32 mouse cellular contexts compared by ENCODE assay signal in the genomic region with DNA sequence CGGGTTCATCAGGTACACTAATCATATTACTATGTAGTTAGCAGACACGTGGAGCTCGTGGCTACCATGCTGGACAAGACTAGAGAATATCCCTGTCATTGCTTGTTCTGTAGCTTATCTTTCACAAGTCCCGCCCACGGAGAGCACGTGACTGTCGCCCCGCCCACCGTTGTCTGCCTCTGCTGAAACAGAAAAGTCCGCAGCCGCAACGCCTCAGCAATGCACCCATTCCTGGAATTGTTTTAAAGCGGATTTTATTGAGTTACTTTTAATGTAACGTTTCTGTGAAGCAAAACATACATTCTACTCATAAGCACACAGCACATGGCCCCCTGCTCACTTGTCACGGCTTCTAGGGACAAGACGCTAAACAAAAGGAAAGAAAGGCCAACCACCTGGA. TPM values are rescaled to one million over a fixed set of nuclear protein-coding genes. Genes with fewer than 3 reads are reported as not detected.
DNase-seq lines count a peak whose midpoint lies in the region; ATAC-seq and TF ChIP-seq lines count a peak whose summit lies in the region.
"Had no signal": no experiment of that assay in that cellular context is flagged by ENCODE, and none has a peak within 500 bp of the region (broad histone marks: within the 10 kb centered on the region; RNA-seq: fewer than 3 reads in every experiment).

No protein-coding gene starts in this region.

- H3K27me3 ChIP-seq in intestine, embryonic 14.5 days (replicated peaks; ENCODE audit: control insufficient read depth, insufficient read depth, low read length) = no peaks in the 10 kb centered on the region
- H3K27me3 ChIP-seq in intestine, postnatal 0 days (replicated peaks; ENCODE audit: control insufficient read depth, insufficient read depth, low read length) = no peaks in the 10 kb centered on the region; the same call in 1 of the 2 replicates
- H3K27me3 ChIP-seq: embryonic facial prominence, embryonic 12.5 days; embryonic facial prominence, embryonic 15.5 days; hindbrain, embryonic 15.5 days; intestine, embryonic 15.5 days had no signal

- peak; percentile 46 for DNase-seq in intestine, embryonic 14.5 days (ENCODE audit: low spot score)
- DNase-seq in ZHBTc4 (ENCODE audit: low read depth, low spot score) = peak; percentile 66
- DNase-seq in testis, postnatal 14 days (ENCODE audit: low spot score) = peak; percentile 37
- no peak for DNase-seq in left cerebral cortex, adult 9 months (ENCODE audit: low spot score in 2 of 2)
- DNase-seq: adrenal gland, adult 2 months; adrenal gland, postnatal 14 days; B cell, adult 2 months; cerebellum, adult 11 months; cerebellum, adult 2 months; cerebellum, adult 9-11 months; cerebellum, postnatal 25 days; forebrain, postnatal 0 days; gastrocnemius, adult 2 months; gastrocnemius, postnatal 14 days; heart, adult 2 months had no signal

- peaks cover 17% of the 10 kb centered on the region for H3K4me1 ChIP-seq in intestine, embryonic 14.5 days (replicated peaks; ENCODE audit: control insufficient read depth, insufficient read depth, low read length)
- 0 out of 2 replicates have a peak, but pooled peaks cover 3% of the 10 kb centered on the region for H3K4me1 ChIP-seq in intestine, postnatal 0 days (replicated peaks; ENCODE audit: control insufficient read depth, insufficient read depth, low read length)

- H3K27ac ChIP-seq in intestine, embryonic 14.5 days (ENCODE audit: low read depth) = no peak overlapping the region
- H3K27ac ChIP-seq in intestine, postnatal 0 days (ENCODE audit: low read depth, low read length) = no peak overlapping the region
- H3K27ac ChIP-seq: embryonic facial prominence, embryonic 12.5 days; embryonic facial prominence, embryonic 15.5 days; gastrocnemius, adult 2 months; heart, adult 2 months; hindbrain, embryonic 12.5 days; hindbrain, embryonic 15.5 days; intestine, embryonic 15.5 days had no signal

- no peaks in the 10 kb centered on the region for H3K36me3 ChIP-seq in intestine, embryonic 14.5 days (ENCODE audit: control insufficient read depth, insufficient read depth, low read length)
- no peaks in the 10 kb centered on the region for H3K36me3 ChIP-seq in intestine, postnatal 0 days (ENCODE audit: control insufficient read depth, insufficient read depth)
- H3K36me3 ChIP-seq: embryonic facial prominence, embryonic 12.5 days; embryonic facial prominence, embryonic 15.5 days; hindbrain, embryonic 12.5 days; hindbrain, embryonic 15.5 days; intestine, embryonic 15.5 days had no signal

- WGBS in intestine, embryonic 14.5 days = 89% methylated on average over 16 of the region's 16 CpGs
- WGBS in intestine, postnatal 0 days = 92% methylated on average over 16 of the region's 16 CpGs

- ATAC-seq in intestine, embryonic 14.5 days (replicated peaks; ENCODE audit: low FRiP score, low TSS enrichment, low read depth) = no peak
- no peak for ATAC-seq in intestine, postnatal 0 days
- ATAC-seq in megakaryocyte progenitor cell, adult 5-6 weeks (replicated peaks; ENCODE audit: poor library complexity) = no peak
- ATAC-seq: forebrain, embryonic 14.5 days; forebrain, postnatal 0 days; intestine, embryonic 15.5 days had no signal

- no peak overlapping the region for H3K4me3 ChIP-seq in intestine, embryonic 14.5 days (ENCODE audit: low read depth, low read length)
- no peak overlapping the region for H3K4me3 ChIP-seq in intestine, postnatal 0 days (ENCODE audit: low read depth, low read length)
- H3K4me3 ChIP-seq: embryonic facial prominence, embryonic 12.5 days; embryonic facial prominence, embryonic 15.5 days; gastrocnemius, adult 2 months; heart, adult 2 months; hindbrain, embryonic 12.5 days; hindbrain, embryonic 15.5 days; intestine, embryonic 15.5 days had no signal

- H3K9ac ChIP-seq in intestine, embryonic 14.5 days (ENCODE audit: low read length) = no peak overlapping the region
- H3K9ac ChIP-seq in intestine, postnatal 0 days (ENCODE audit: low read depth, low read length) = no peak overlapping the region
- H3K9ac ChIP-seq: embryonic facial prominence, embryonic 12.5 days; embryonic facial prominence, embryonic 15.5 days; forebrain, postnatal 0 days; hindbrain, embryonic 12.5 days; hindbrain, embryonic 15.5 days; intestine, embryonic 15.5 days had no signal

- H3K4me2 ChIP-seq in intestine, embryonic 14.5 days (ENCODE audit: low read length) = no peak overlapping the region
- no peak overlapping the region for H3K4me2 ChIP-seq in intestine, postnatal 0 days (replicated peaks; ENCODE audit: low read depth)
- H3K4me2 ChIP-seq: embryonic facial prominence, embryonic 12.5 days; embryonic facial prominence, embryonic 15.5 days; heart, embryonic 11.5 days; hindbrain, embryonic 12.5 days; hindbrain, embryonic 15.5 days; intestine, embryonic 15.5 days had no signal

- no peak for TF ChIP-seq CTCF in intestine, postnatal 0 days (IDR thresholded peaks at IDR 0.05; ENCODE audit: low read depth)

- no peaks in the 10 kb centered on the region for H3K9me3 ChIP-seq in intestine, embryonic 14.5 days (ENCODE audit: control insufficient read depth, low read length)
- H3K9me3 ChIP-seq in intestine, postnatal 0 days (ENCODE audit: control insufficient read depth) = no peaks in the 10 kb centered on the region
- H3K9me3 ChIP-seq: embryonic facial prominence, embryonic 12.5 days; embryonic facial prominence, embryonic 15.5 days; hindbrain, embryonic 12.5 days; hindbrain, embryonic 15.5 days; intestine, embryonic 15.5 days had no signal

RNA-seq across cellular contexts. Expression of a gene that starts 5.7 kb away (rescaled TPM):
- 0.46 and 0.51 TPM in 2 replicates for polyA plus RNA-seq in intestine, embryonic 14.5 days (2014; fragmentation: Nextera tagmentation; extraction: Ambion mirVana)
- 0.07 and 0.14 TPM in 2 replicates for polyA plus RNA-seq in intestine, postnatal 0 days (2015; fragmentation: Nextera tagmentation; extraction: Ambion mirVana)
- 1.1 and 1.2 TPM in 2 replicates for total RNA-seq in megakaryocyte progenitor cell, adult 5-6 weeks (2015)
- total RNA-seq in megakaryocyte progenitor cell, adult 5-6 weeks (2017) = 0.96 and 1.5 TPM in 2 replicates
- polyA plus RNA-seq: adrenal gland, adult 2 months; cerebellum, adult 2 months had no signal

RNA-seq across cellular contexts. Expression of a gene that starts 28.5 kb away (rescaled TPM):
- not detected in 2 replicates for polyA plus RNA-seq in intestine, embryonic 14.5 days (2014; fragmentation: Nextera tagmentation; extraction: Ambion mirVana)
- not detected in 2 replicates for polyA plus RNA-seq in intestine, postnatal 0 days (2015; fragmentation: Nextera tagmentation; extraction: Ambion mirVana)
- total RNA-seq in megakaryocyte progenitor cell, adult 5-6 weeks (2015) = not detected in 2 replicates
- total RNA-seq in megakaryocyte progenitor cell, adult 5-6 weeks (2017) = 0.34 TPM in 1 of 2 replicates, not detected in the other
- total RNA-seq: adrenal gland, adult 2 months; adrenal gland, postnatal 14 days; adrenal gland, postnatal 4 days; ES-E14; forebrain, postnatal 0 days; gastrocnemius, adult 2 months; gastrocnemius, postnatal 14 days; heart, adult 2 months; heart, postnatal 25 days; hematopoietic stem cell, adult 5-6 weeks had no signal
- polyA plus RNA-seq: adrenal gland, adult 2 months; cerebellum, adult 2 months; embryonic facial prominence, embryonic 12.5 days; forebrain, embryonic 11.5 days; forebrain, embryonic 14.5 days; frontal cortex, adult 2 months; heart, embryonic 11.5 days; heart, embryonic 14.5 days; heart, postnatal 0 days; hindbrain, embryonic 12.5 days; hindbrain, embryonic 15.5 days; intestine, embryonic 15.5 days had no signal

Comparison
In these comparisons a context has a peak if more than half of its experiments do, and no peak if none do; other contexts are left out.
1. DNase-seq: peak in intestine, embryonic 14.5 days (single experiment), ZHBTc4 (single experiment) and testis, postnatal 14 days (single experiment); none in left cerebral cortex, adult 9 months (0 of 2).